Mouse (Mus musculus): ENCODE measurements at regions not wholly inside any gene's neighbourhood (a gene's known extent, or its start where the extent isn't known, plus 50 kb on each side); places are given as distances from the start of the nearest gene placed in this dataset.

- Histone ChIP-seq H3K4me1 (ENCODE audit: control insufficient read depth, insufficient read depth, low read length) (0 out of 2 replicates have a peak, but pooled peaks cover 8% of the 10 kb centered on the region), H3K4me3 (ENCODE audit: insufficient read depth, low read length) (no peak overlapping the region), H3K27ac (ENCODE audit: insufficient read depth, low read length) (no peak overlapping the region)
- TF ChIP-seq POLR2A (IDR thresholded peaks at IDR 0.05; ENCODE audit: low read depth, low read length) = no peak
- no peak for TF ChIP-seq CTCF (IDR thresholded peaks at IDR 0.05; ENCODE audit: borderline replicate concordance, insufficient read depth, low read length)
These were observed 127.4 kb upstream of the Cpeb2 start for GRCm38 (mm10) chr5:43105528-43105927.

DNA sequence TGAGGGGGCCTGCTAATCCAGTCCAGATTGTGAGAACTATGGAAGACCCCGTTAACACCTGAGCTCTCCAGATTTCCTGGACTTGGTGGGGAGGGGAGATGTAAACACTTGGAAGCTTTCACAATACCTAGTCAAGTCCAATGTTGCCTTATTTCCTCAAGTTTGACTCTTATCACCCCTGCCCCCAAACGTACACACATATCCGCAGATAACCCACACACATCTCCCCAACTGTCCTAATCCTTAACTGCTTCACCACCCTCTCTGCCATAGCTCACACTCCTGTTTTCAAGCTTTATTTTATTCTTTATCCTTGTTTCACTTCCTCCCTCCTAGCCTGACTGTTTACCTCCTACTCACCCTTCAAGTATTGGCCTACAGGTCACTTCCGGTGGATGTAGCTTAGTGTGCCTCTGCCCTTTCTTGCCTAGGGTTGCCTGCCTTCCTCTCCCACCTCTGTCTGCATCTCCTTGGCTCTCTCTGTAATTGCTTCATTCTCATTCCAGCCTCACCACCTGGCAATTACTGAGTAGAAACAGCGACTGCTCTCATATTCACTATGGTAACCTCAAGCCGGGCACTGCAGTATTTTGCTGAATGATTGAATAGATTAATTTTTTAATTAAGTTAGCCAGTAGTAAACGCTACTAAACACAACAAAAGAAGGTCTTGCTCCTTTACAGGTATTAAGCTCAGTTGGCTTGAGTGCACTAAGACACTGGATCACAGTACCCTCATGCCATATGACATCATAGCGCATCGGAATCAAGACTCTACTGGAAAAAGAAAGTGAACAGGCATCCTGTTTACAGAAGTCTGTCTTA, 125.3 kb upstream of the Cpeb2 start:
- H3K4me1 ChIP-seq (ENCODE audit: control insufficient read depth, insufficient read depth, low read length) = 0 out of 2 replicates have a peak, but pooled peaks cover 6% of the 10 kb centered on the region
- H3K27ac ChIP-seq (ENCODE audit: insufficient read depth, low read length) = no peak overlapping the region
- TF ChIP-seq POLR2A (IDR thresholded peaks at IDR 0.05; ENCODE audit: low read depth, low read length) (no peak), CTCF (IDR thresholded peaks at IDR 0.05; ENCODE audit: borderline replicate concordance, insufficient read depth, low read length) (no peak)
- H3K4me3 ChIP-seq (ENCODE audit: insufficient read depth, low read length) = no peak overlapping the region

- Histone ChIP-seq H3K4me3 (ENCODE audit: insufficient read depth, low read length) (no peak overlapping the region), H3K27ac (ENCODE audit: insufficient read depth, low read length) (no peak overlapping the region), H3K4me1 (ENCODE audit: control insufficient read depth, insufficient read depth, low read length) (0 out of 2 replicates have a peak, but pooled peaks cover 5% of the 10 kb centered on the region)
- no peak for TF ChIP-seq POLR2A (IDR thresholded peaks at IDR 0.05; ENCODE audit: low read depth, low read length)
- no peak for TF ChIP-seq CTCF (IDR thresholded peaks at IDR 0.05; ENCODE audit: borderline replicate concordance, insufficient read depth, low read length)
These were observed 124.7 kb upstream of the Cpeb2 start for GRCm38 (mm10) chr5:43108260-43108589.

DNA sequence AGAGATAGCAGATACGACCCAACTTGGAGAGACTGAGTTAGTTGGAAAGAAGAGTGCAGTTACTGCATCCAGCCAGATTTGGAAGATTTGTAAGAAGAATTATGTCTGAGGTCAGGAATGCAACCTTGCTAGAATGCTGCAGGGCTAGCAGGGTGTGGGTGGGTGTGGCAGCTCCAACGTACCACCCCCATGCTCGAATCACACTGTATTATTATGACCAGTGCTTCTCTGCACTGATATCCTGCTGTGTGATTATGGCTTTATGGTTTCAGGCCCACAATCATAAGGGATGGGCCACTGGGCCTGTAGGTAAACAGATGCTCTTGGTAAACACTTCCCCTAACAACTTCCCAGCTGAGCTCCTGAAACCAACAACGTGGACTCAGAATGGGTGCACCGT, 122.8 kb upstream of the Cpeb2 start:
- Histone ChIP-seq H3K4me3 (ENCODE audit: insufficient read depth, low read length) (no peak overlapping the region), H3K4me1 (ENCODE audit: control insufficient read depth, insufficient read depth, low read length) (0 out of 2 replicates have a peak, but pooled peaks cover 5% of the 10 kb centered on the region), H3K27ac (ENCODE audit: insufficient read depth, low read length) (no peak overlapping the region)
- TF ChIP-seq CTCF (IDR thresholded peaks at IDR 0.05; ENCODE audit: borderline replicate concordance, insufficient read depth, low read length) (no peak), POLR2A (IDR thresholded peaks at IDR 0.05; ENCODE audit: low read depth, low read length) (no peak)

GRCm38 (mm10) chr5:43111740-43112139, 121.2 kb upstream of the Cpeb2 start:
- peaks cover 5% of the 10 kb centered on the region for H3K4me1 ChIP-seq (ENCODE audit: control insufficient read depth, insufficient read depth, low read length)
- TF ChIP-seq POLR2A (IDR thresholded peaks at IDR 0.05; ENCODE audit: low read depth, low read length) (no peak), CTCF (IDR thresholded peaks at IDR 0.05; ENCODE audit: borderline replicate concordance, insufficient read depth, low read length) (no peak)
- no peak overlapping the region for H3K4me3 ChIP-seq (ENCODE audit: insufficient read depth, low read length)
- no peak overlapping the region for H3K27ac ChIP-seq (ENCODE audit: insufficient read depth, low read length)

DNA sequence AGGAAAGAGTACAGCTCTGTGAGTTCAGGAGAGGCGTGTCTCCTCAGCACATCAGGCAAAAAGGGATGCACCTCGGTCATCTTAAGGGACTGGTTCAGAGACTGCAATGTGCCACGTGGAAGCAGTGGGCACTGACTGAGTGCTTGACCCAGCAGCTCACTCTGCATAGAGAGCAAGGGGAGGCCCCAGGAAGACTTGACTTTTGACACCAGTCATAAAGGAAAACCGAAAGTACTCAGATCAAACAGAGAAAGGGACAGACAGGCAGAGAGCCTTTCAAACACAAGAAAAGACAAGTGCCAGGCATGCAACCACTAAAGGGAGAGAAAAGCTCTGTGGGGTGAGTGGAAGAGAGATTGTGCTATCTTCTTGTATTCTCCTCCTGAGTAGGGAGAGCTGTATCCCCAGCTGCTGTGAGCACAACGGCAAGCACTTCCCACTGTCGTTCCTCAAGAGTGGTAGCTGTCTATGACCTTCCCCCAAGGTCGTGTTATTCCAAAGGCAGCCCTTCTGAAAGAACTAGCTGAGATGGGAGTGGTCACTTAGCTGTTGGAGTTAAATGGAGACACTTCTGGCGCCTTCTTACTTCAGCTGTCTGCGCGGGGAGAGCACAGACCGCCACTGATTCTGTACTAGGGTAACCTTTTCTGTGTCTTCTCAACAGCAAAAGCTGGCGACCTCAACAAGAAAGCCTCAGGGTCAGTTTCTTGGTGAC, 119.4 kb upstream of the Cpeb2 start:
- Histone ChIP-seq H3K4me3 (ENCODE audit: insufficient read depth, low read length) (no peak overlapping the region), H3K27ac (ENCODE audit: insufficient read depth, low read length) (no peak overlapping the region), H3K4me1 (ENCODE audit: control insufficient read depth, insufficient read depth, low read length) (peaks cover 5% of the 10 kb centered on the region)
- TF ChIP-seq POLR2A (IDR thresholded peaks at IDR 0.05; ENCODE audit: low read depth, low read length) = no peak
- TF ChIP-seq CTCF (IDR thresholded peaks at IDR 0.05; ENCODE audit: borderline replicate concordance, insufficient read depth, low read length) = no peak

GRCm38 (mm10) chr5:43115507-43115906, 117.5 kb upstream of the Cpeb2 start:
- TF ChIP-seq CTCF (IDR thresholded peaks at IDR 0.05; ENCODE audit: borderline replicate concordance, insufficient read depth, low read length) (no peak), POLR2A (IDR thresholded peaks at IDR 0.05; ENCODE audit: low read depth, low read length) (no peak)

GRCm38 (mm10) chr5:43116821-43117220, 116.1 kb upstream of the Cpeb2 start:
- H3K4me1 ChIP-seq (ENCODE audit: control insufficient read depth, insufficient read depth, low read length) = no peaks in the 10 kb centered on the region; the same call in none of the 2 replicates
- peak overlapping the region; percentile 32; the same call in 1 of the 2 replicates for H3K27ac ChIP-seq (ENCODE audit: insufficient read depth, low read length)
- no peak overlapping the region for H3K4me3 ChIP-seq (ENCODE audit: insufficient read depth, low read length)
- TF ChIP-seq CTCF (IDR thresholded peaks at IDR 0.05; ENCODE audit: borderline replicate concordance, insufficient read depth, low read length) = no peak
- no peak for TF ChIP-seq POLR2A (IDR thresholded peaks at IDR 0.05; ENCODE audit: low read depth, low read length)

More at GRCm38 (mm10) chr5:43115507-43115906, 117.5 kb upstream of the Cpeb2 start:
- Histone ChIP-seq H3K4me3 (ENCODE audit: insufficient read depth, low read length) (no peak overlapping the region), H3K4me1 (ENCODE audit: control insufficient read depth, insufficient read depth, low read length) (no peaks in the 10 kb centered on the region; the same call in none of the 2 replicates), H3K27ac (ENCODE audit: insufficient read depth, low read length) (no peak overlapping the region)

DNA sequence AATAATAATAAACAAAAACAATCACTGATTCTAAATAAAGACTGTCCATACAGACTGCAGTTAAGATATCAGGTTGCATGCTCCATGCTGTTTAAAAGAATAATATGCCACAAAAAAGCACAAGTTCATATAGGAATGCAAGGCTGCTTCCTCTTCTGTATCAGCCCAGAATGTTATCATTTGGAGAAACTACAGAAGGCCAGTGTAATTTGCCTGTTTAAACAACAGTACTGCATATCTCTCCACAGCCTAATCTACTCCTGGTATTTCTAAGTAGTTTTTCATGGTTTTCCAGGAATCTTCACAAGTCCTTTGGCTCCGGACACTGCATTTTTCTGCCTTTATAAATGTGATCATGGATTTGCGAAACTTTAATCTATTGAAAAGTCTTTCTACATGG, 111.9 kb upstream of the Cpeb2 start:
- TF ChIP-seq CTCF (IDR thresholded peaks at IDR 0.05; ENCODE audit: borderline replicate concordance, insufficient read depth, low read length) (no peak), POLR2A (IDR thresholded peaks at IDR 0.05; ENCODE audit: low read depth, low read length) (no peak)
- no peaks in the 10 kb centered on the region; the same call in 1 of the 2 replicates for H3K4me1 ChIP-seq (ENCODE audit: control insufficient read depth, insufficient read depth, low read length)
- no peak overlapping the region for H3K27ac ChIP-seq (ENCODE audit: insufficient read depth, low read length)
- H3K4me3 ChIP-seq (ENCODE audit: insufficient read depth, low read length) = no peak overlapping the region

DNA sequence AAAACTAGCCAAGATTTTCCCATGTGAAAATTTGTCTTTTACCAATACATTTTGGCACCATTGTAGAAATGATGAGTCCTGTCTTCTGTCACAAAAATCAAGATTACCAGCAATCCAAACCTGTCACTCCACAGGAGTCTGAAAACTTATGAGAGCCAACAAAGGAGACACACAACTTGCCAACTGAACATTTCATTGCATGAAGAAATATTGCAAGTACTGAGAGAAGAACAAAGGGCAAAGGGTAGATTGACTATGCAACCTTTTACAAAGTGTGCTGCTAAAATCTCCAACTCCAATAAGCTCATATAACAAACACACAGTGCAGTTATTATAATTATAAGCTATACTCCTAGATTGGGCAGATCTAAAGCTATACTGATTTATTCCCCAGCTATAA, 108.7 kb upstream of the Cpeb2 start:
- H3K27ac ChIP-seq (ENCODE audit: insufficient read depth, low read length) = no peak overlapping the region
- no peak for TF ChIP-seq POLR2A (IDR thresholded peaks at IDR 0.05; ENCODE audit: low read depth, low read length)
- no peak for TF ChIP-seq CTCF (IDR thresholded peaks at IDR 0.05; ENCODE audit: borderline replicate concordance, insufficient read depth, low read length)
- H3K4me1 ChIP-seq (ENCODE audit: control insufficient read depth, insufficient read depth, low read length) = no peaks in the 10 kb centered on the region

More for the DNA sequence above, 108.7 kb upstream of the Cpeb2 start:
- H3K4me3 ChIP-seq (ENCODE audit: insufficient read depth, low read length) = no peak overlapping the region

All from embryonic fibroblast, embryonic 13.5 days (primary cell).